Mouse (Mus musculus) cerebellum, adult 8-10 months (tissue): ENCODE measurements around the gene Fut11.
"Not testable (repeated sequence)": the region's sequence is repeated elsewhere in the genome, so short reads cannot be mapped to it uniquely, and the experiment has no call there.

Experiments used
- DNase-seq: peaks from one replicate; pipeline ENCODE4 v3.0.0; 2022

Gene Fut11

GRCm38 (mm10) chr14:20677906-20678305 lies 16.9 kb upstream of the Fut11 start:
- DNase-seq: no peak

- DNase-seq: no peak
These were observed 13.0 kb upstream of the Fut11 start for GRCm38 (mm10) chr14:20681742-20682141.

- no peak for DNase-seq
These were observed 12.3 kb upstream of the Fut11 start for GRCm38 (mm10) chr14:20682498-20682897.

- no peak for DNase-seq
These were observed 8.2 kb upstream of the Fut11 start for GRCm38 (mm10) chr14:20686576-20686975.

- no peak for DNase-seq
These were observed 5.8 kb upstream of the Fut11 start for GRCm38 (mm10) chr14:20689009-20689408.

- no peak for DNase-seq
These were observed 3.0 kb upstream of the Fut11 start for GRCm38 (mm10) chr14:20691772-20692171.

GRCm38 (mm10) chr14:20693589-20694101 lies 1.1 kb upstream of the Fut11 start:
- no peak for DNase-seq

- no peak for DNase-seq
These were observed 434 bp upstream of the Fut11 start for GRCm38 (mm10) chr14:20694185-20694883.

GRCm38 (mm10) chr14:20695761-20696520 lies 1.2 kb downstream of the Fut11 start:
- DNase-seq: peak; percentile 27

GRCm38 (mm10) chr14:20696986-20697385 lies 2.2 kb downstream of the Fut11 start:
- peak; percentile 28 for DNase-seq

GRCm38 (mm10) chr14:20698515-20698914 lies 3.7 kb downstream of the Fut11 start:
- DNase-seq: no peak

- no peak for DNase-seq
These were observed 5.6 kb downstream of the Fut11 start for GRCm38 (mm10) chr14:20700362-20700761.

- no peak for DNase-seq
These were observed 6.8 kb downstream of the Fut11 start for GRCm38 (mm10) chr14:20701554-20701953.

GRCm38 (mm10) chr14:20702096-20702740 lies 7.5 kb downstream of the Fut11 start:
- no peak for DNase-seq

- DNase-seq: peak; percentile 90
These were observed 8.1 kb downstream of the Fut11 start, which contains the start of gene Chchd1 for GRCm38 (mm10) chr14:20702741-20703381. Chchd1 (plus strand) TSS chr14:20703006.

- not testable (repeated sequence) for DNase-seq
These were observed 8.7 kb downstream of the Fut11 start for GRCm38 (mm10) chr14:20703461-20703860.

GRCm38 (mm10) chr14:20707201-20708190 lies 12.7 kb downstream of the Fut11 start, which contains the start of gene Zswim8:
Zswim8 (plus strand) TSS chr14:20707552.
- peak; percentile 90 for DNase-seq

- no peak for DNase-seq
These were observed 13.5 kb downstream of the Fut11 start for GRCm38 (mm10) chr14:20708239-20708638.

- DNase-seq: no peak
These were observed 19.1 kb downstream of the Fut11 start for GRCm38 (mm10) chr14:20713832-20714231.

GRCm38 (mm10) chr14:20718443-20718842 lies 23.7 kb downstream of the Fut11 start:
- DNase-seq: no peak

- no peak for DNase-seq
These were observed 25.0 kb downstream of the Fut11 start for GRCm38 (mm10) chr14:20719767-20720166.

GRCm38 (mm10) chr14:20721371-20721770 lies 26.6 kb downstream of the Fut11 start:
- DNase-seq: no peak
